Mouse (Mus musculus) urinary bladder, postnatal 14 days (tissue): Measurements from ENCODE around the gene Serpina7.
A peak's percentile ranks its signal among the peaks of the same experiment; 100 is the strongest.

ENCODE experiments used
- DNase-seq: peaks from one replicate; pipeline ENCODE4 v3.0.0; 2021; ENCODE audit warnings: low spot score

The Serpina7 gene

GRCm38 (mm10) chrX:139085077-139085476 is at the start of gene Serpina7:
TSS of gene Serpina7 (minus strand) at chrX:139085236.
- DNase-seq: no peak

- DNase-seq: no peak
Measured at GRCm38 (mm10) chrX:139134031-139134430, 49.0 kb upstream of the Serpina7 start.

GRCm38 (mm10) chrX:139097197-139097596 is 12.2 kb upstream of the Serpina7 start:
- no peak for DNase-seq

GRCm38 (mm10) chrX:139085943-139086342 is 907 bp upstream of the Serpina7 start, which contains the start of gene 4930513O06Rik:
TSS of gene 4930513O06Rik (plus strand) at chrX:139086243.
- no peak for DNase-seq

- no peak for DNase-seq
Measured at GRCm38 (mm10) chrX:139078493-139078892, 6.5 kb downstream of the Serpina7 start.

- no peak for DNase-seq
Measured at GRCm38 (mm10) chrX:139064078-139064477, 21.0 kb downstream of the Serpina7 start.

- peak; percentile 3 for DNase-seq
Measured at GRCm38 (mm10) chrX:139053149-139053548, 31.9 kb downstream of the Serpina7 start.

GRCm38 (mm10) chrX:139051976-139052375 is 33.1 kb downstream of the Serpina7 start:
- peak; percentile 47 for DNase-seq

GRCm38 (mm10) chrX:139041148-139041547 is 43.9 kb downstream of the Serpina7 start:
- no peak for DNase-seq

- no peak for DNase-seq
Measured at GRCm38 (mm10) chrX:139039314-139039713, 45.7 kb downstream of the Serpina7 start.

GRCm38 (mm10) chrX:139037666-139038065 is 47.4 kb downstream of the Serpina7 start:
- no peak for DNase-seq
